16 mouse cellular contexts compared by ENCODE assay signal in the genomic region with DNA sequence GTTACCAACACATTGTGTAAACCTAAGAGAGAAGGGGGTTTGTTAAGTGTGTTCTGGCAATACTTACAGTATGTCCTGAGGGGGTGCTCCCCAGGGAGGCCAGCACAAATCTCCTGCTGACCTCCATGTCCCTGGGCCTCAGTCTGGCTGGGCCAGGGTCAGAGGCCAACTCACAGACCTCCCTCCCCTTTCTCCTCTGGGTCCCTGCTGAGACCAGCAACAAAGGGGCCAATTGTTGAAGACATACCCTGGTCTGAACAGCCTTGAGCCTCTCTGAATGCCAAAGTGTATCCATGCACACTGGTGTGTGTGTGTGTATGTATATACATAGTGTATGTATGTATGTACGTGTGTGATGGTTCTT.
DNase-seq lines count a peak whose midpoint lies in the region; ATAC-seq lines count a peak whose summit lies in the region.
"Had no signal": no experiment of that assay in that cellular context is flagged by ENCODE, and none has a peak within 500 bp of the region (broad histone marks: within the 10 kb centered on the region; RNA-seq: fewer than 3 reads in every experiment).

No protein-coding gene starts in this region.

- ATAC-seq in forebrain, embryonic 11.5 days (replicated peaks; ENCODE audit: low FRiP score): peak; percentile 36; the same call in 1 of the 2 replicates
- ATAC-seq in forebrain, embryonic 14.5 days: no peak
- no peak for ATAC-seq in neural tube, embryonic 15.5 days (ENCODE audit: low FRiP score)
- ATAC-seq in stomach, embryonic 15.5 days (ENCODE audit: insufficient read depth, low FRiP score, low read depth): no peak
- ATAC-seq: forebrain, embryonic 15.5 days; hindbrain, embryonic 16.5 days; midbrain, embryonic 15.5 days had no signal

- peak; percentile 57 for DNase-seq in forebrain, embryonic 11.5 days (ENCODE audit: low spot score)
- DNase-seq in forebrain, embryonic 14.5 days (ENCODE audit: low spot score): no peak
- peak; percentile 74 for DNase-seq in neural tube, embryonic 10.5 days (ENCODE audit: extremely low spot score, low spot score)
- DNase-seq in kidney, postnatal 14 days: peak; percentile 35
- DNase-seq in gastrocnemius, adult 18-20 months (ENCODE audit: low spot score): no peak
- DNase-seq in testis, postnatal 10 days (ENCODE audit: low spot score): no peak
- DNase-seq: adrenal gland, postnatal 25 days; cerebellum, postnatal 36 days; gastrocnemius, postnatal 36 days; liver had no signal

- no peaks in the 10 kb centered on the region for H3K9me3 ChIP-seq in forebrain, embryonic 11.5 days (ENCODE audit: control insufficient read depth, low read length)
- no peaks in the 10 kb centered on the region for H3K9me3 ChIP-seq in forebrain, embryonic 14.5 days (replicated peaks; ENCODE audit: control insufficient read depth, low read length)
- H3K9me3 ChIP-seq in neural tube, embryonic 15.5 days (replicated peaks): no peaks in the 10 kb centered on the region
- H3K9me3 ChIP-seq in stomach, embryonic 15.5 days: no peaks in the 10 kb centered on the region
- H3K9me3 ChIP-seq: forebrain, embryonic 15.5 days; heart, embryonic 15.5 days; midbrain, embryonic 15.5 days had no signal

- no peaks in the 10 kb centered on the region for H3K27me3 ChIP-seq in forebrain, embryonic 11.5 days (ENCODE audit: control insufficient read depth, insufficient read depth, low read length)
- H3K27me3 ChIP-seq in forebrain, embryonic 14.5 days (replicated peaks; ENCODE audit: control insufficient read depth, insufficient read depth, low read length): no peaks in the 10 kb centered on the region
- no peaks in the 10 kb centered on the region; the same call in 1 of the 2 replicates for H3K27me3 ChIP-seq in neural tube, embryonic 15.5 days (replicated peaks)
- H3K27me3 ChIP-seq in stomach, embryonic 15.5 days (replicated peaks): 0 out of 2 replicates have a peak, but pooled peaks cover 3% of the 10 kb centered on the region
- H3K27me3 ChIP-seq: forebrain, embryonic 15.5 days; midbrain, embryonic 15.5 days had no signal

- no peaks in the 10 kb centered on the region for H3K36me3 ChIP-seq in forebrain, embryonic 11.5 days (ENCODE audit: control insufficient read depth, insufficient read depth, low read length)
- H3K36me3 ChIP-seq in forebrain, embryonic 14.5 days (ENCODE audit: control insufficient read depth, insufficient read depth, low read length): no peaks in the 10 kb centered on the region
- H3K36me3 ChIP-seq in neural tube, embryonic 15.5 days: no peaks in the 10 kb centered on the region
- H3K36me3 ChIP-seq in stomach, embryonic 15.5 days: no peaks in the 10 kb centered on the region
- H3K36me3 ChIP-seq: forebrain, embryonic 15.5 days; heart, embryonic 15.5 days; midbrain, embryonic 15.5 days had no signal

- 0 out of 2 replicates have a peak overlapping the region, but pooled peaks have one; percentile 11 for H3K4me2 ChIP-seq in forebrain, embryonic 11.5 days (ENCODE audit: low read depth, low read length, severe bottlenecking)
- H3K4me2 ChIP-seq in forebrain, embryonic 14.5 days (ENCODE audit: low read length): no peak overlapping the region
- H3K4me2 ChIP-seq in neural tube, embryonic 15.5 days: no peak overlapping the region
- H3K4me2 ChIP-seq in stomach, embryonic 15.5 days: no peak overlapping the region
- H3K4me2 ChIP-seq: forebrain, embryonic 15.5 days; heart, embryonic 15.5 days; midbrain, embryonic 15.5 days had no signal

- H3K9ac ChIP-seq in forebrain, embryonic 11.5 days (ENCODE audit: low read length): no peak overlapping the region
- H3K9ac ChIP-seq in forebrain, embryonic 14.5 days (ENCODE audit: low read length): no peak overlapping the region
- no peak overlapping the region for H3K9ac ChIP-seq in neural tube, embryonic 15.5 days (replicated peaks)
- H3K9ac ChIP-seq in stomach, embryonic 15.5 days: no peak overlapping the region
- H3K9ac ChIP-seq: forebrain, embryonic 15.5 days; heart, embryonic 15.5 days; midbrain, embryonic 15.5 days had no signal

- no peak overlapping the region for H3K4me3 ChIP-seq in forebrain, embryonic 11.5 days (ENCODE audit: low read depth, low read length)
- no peak overlapping the region for H3K4me3 ChIP-seq in forebrain, embryonic 14.5 days (ENCODE audit: low read depth, low read length)
- no peak overlapping the region for H3K4me3 ChIP-seq in neural tube, embryonic 15.5 days (replicated peaks)
- no peak overlapping the region for H3K4me3 ChIP-seq in stomach, embryonic 15.5 days (replicated peaks)
- H3K4me3 ChIP-seq: forebrain, embryonic 15.5 days; heart, embryonic 15.5 days; midbrain, embryonic 15.5 days had no signal

- H3K4me1 ChIP-seq in forebrain, embryonic 11.5 days (replicated peaks; ENCODE audit: control insufficient read depth, insufficient read depth, low read length): peaks cover 11% of the 10 kb centered on the region
- H3K4me1 ChIP-seq in forebrain, embryonic 14.5 days (ENCODE audit: control insufficient read depth, insufficient read depth, low read length): no peaks in the 10 kb centered on the region; the same call in 1 of the 2 replicates
- H3K4me1 ChIP-seq in neural tube, embryonic 15.5 days: no peaks in the 10 kb centered on the region
- H3K4me1 ChIP-seq in stomach, embryonic 15.5 days: peaks cover 20% of the 10 kb centered on the region
- H3K4me1 ChIP-seq: forebrain, embryonic 15.5 days had no signal

- 0% methylated on average over 1 of the region's 1 CpGs for WGBS in forebrain, embryonic 11.5 days
- whole genome bisulfite sequencing in forebrain, embryonic 14.5 days: 11% methylated on average over 1 of the region's 1 CpGs
- 16% methylated on average over 1 of the region's 1 CpGs for WGBS in neural tube, embryonic 15.5 days
- WGBS in stomach, embryonic 15.5 days: 35% methylated on average over 1 of the region's 1 CpGs

- peak overlapping the region; percentile 18; the same call in 1 of the 2 replicates for H3K27ac ChIP-seq in forebrain, embryonic 11.5 days (ENCODE audit: low read depth, low read length)
- no peak overlapping the region for H3K27ac ChIP-seq in forebrain, embryonic 14.5 days (ENCODE audit: low read depth, low read length)
- H3K27ac ChIP-seq in neural tube, embryonic 15.5 days (replicated peaks): no peak overlapping the region
- 0 out of 2 replicates have a peak overlapping the region, but pooled peaks have one; percentile 18 for H3K27ac ChIP-seq in stomach, embryonic 15.5 days
- H3K27ac ChIP-seq: forebrain, embryonic 15.5 days; heart, embryonic 15.5 days; midbrain, embryonic 15.5 days had no signal

Comparison
In these comparisons a context has a peak if more than half of its experiments do, and no peak if none do; other contexts are left out.
1. DNase-seq: peak in forebrain, embryonic 11.5 days (single experiment), neural tube, embryonic 10.5 days (single experiment) and kidney, postnatal 14 days (single experiment); none in forebrain, embryonic 14.5 days (single experiment), gastrocnemius, adult 18-20 months (single experiment) and testis, postnatal 10 days (single experiment).
2. H3K27ac ChIP-seq: peak in forebrain, embryonic 11.5 days (single experiment) and stomach, embryonic 15.5 days (single experiment); none in forebrain, embryonic 14.5 days (single experiment) and neural tube, embryonic 15.5 days (single experiment).